Mouse (Mus musculus): ENCODE measurements around the gene 4930539E08Rik.

DNA sequence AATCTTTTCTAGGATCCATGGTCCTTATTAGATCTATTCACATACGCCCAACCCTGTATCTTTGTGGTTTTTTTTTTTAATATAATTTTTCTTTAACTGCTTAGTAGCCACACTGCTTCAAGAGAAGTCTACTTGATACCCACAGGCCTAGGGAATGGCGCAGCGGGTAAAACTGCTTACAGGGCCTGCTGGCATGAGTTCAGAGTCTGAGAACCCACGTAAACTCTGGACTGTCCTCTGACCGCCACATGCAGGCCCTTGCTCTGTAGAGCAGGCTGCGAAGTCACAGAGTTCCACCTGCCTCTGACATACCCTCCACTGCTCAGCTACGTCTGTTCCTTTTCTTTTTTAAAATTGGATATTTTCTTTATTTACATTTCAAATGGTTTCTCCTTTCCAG is 29.4 kb upstream of the 4930539E08Rik start:
- no peak for TF ChIP-seq POLR2A (IDR thresholded peaks at IDR 0.05; ENCODE audit: borderline replicate concordance, low read depth, low read length)
- no peak for TF ChIP-seq CTCF (IDR thresholded peaks at IDR 0.05; ENCODE audit: low read depth, low read length)

Measured in bone marrow macrophage, adult 2 months (primary cell).